Mouse (Mus musculus): Measurements from ENCODE around the gene Ifitm10. TPM values are rescaled to one million over a fixed set of nuclear protein-coding genes. Genes with fewer than 3 reads are reported as not detected.

The Ifitm10 gene
- polyA plus RNA-seq, 1 experiment from 2014 or later: 15.5 TPM

DNA sequence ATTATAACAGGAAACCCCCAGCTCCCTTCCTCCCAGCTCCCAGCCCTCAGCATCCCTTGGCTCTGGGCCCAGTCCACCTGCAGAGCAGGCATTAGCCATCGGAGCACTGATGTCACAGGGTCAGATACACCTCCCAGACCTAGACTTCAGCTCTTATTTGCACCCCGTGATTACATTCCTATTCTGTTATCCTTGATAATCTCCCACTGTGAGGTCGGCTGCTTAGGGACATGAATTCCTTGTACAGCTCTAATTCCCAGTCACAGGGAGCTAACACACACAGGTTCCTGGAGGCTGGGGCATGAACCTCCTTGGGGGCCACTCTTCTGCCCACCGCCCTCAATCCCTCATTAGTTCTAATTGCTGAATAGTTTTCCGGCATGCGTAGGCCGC lies 27.2 kb upstream of the Ifitm10 start:
- WGBS: 50% methylated on average over 7 of the region's 7 CpGs
- Histone ChIP-seq H3K4me2 (replicated peaks; ENCODE audit: low read depth, low read length) (no peak overlapping the region), H3K4me3 (ENCODE audit: low read depth, low read length) (no peak overlapping the region), H3K27me3 (replicated peaks; ENCODE audit: insufficient read depth, low read length) (no peaks in the 10 kb centered on the region), H3K36me3 (ENCODE audit: insufficient read depth, low read length) (no peaks in the 10 kb centered on the region), H3K27ac (ENCODE audit: low read length) (no peak overlapping the region), H3K9me3 (ENCODE audit: low read length) (no peaks in the 10 kb centered on the region), H3K4me1 (ENCODE audit: insufficient read depth, low read depth, low read length) (no peaks in the 10 kb centered on the region), H3K9ac (replicated peaks; ENCODE audit: low read depth) (no peak overlapping the region)
- no peak for TF ChIP-seq CTCF (IDR thresholded peaks at IDR 0.05)
- TF ChIP-seq EP300 (IDR thresholded peaks at IDR 0.05): no peak
- no peak for DNase-seq (ENCODE audit: low spot score)
- no peak for ATAC-seq

DNA sequence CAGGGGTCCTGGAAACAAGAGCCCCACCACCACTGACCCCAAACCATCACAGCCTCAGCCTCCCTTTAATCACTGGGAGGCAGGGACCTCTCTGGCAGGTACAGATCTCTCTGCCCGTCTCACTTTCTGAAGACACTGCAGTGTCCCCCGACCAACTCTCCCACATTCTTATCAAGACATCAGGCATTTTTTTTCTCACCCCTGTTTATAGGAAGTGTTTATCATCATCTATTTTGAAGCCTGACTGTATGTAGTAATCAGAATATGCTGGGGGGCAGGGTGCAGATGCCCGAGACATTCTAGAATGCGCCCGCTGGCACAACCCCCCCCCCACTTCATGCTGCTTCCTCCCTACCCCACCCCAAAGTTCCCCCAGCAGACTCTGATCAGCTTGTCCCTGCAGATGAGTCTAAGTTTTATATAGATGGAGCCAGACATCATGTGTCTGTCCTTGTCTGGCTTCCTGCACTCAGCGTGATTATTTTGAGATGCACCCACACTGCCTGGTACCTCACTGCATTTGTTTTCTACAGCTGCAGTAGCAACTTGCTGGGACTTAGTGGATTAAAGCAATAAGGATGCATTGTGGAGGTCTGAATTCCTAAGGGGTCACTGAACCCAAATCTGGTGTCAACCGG lies 26.7 kb upstream of the Ifitm10 start:
- H3K9ac ChIP-seq (replicated peaks; ENCODE audit: low read depth): no peak overlapping the region
- no peak for TF ChIP-seq EP300 (IDR thresholded peaks at IDR 0.05)
- no peak for TF ChIP-seq CTCF (IDR thresholded peaks at IDR 0.05)
- no peaks in the 10 kb centered on the region for H3K27me3 ChIP-seq (replicated peaks; ENCODE audit: insufficient read depth, low read length)
- no peak overlapping the region for H3K4me2 ChIP-seq (replicated peaks; ENCODE audit: low read depth, low read length)
- no peak for ATAC-seq
- no peaks in the 10 kb centered on the region for H3K4me1 ChIP-seq (ENCODE audit: insufficient read depth, low read depth, low read length)
- 42% methylated on average over 7 of the region's 7 CpGs for WGBS
- no peaks in the 10 kb centered on the region for H3K9me3 ChIP-seq (ENCODE audit: low read length)
- no peak for DNase-seq (ENCODE audit: low spot score)
- H3K36me3 ChIP-seq (ENCODE audit: insufficient read depth, low read length): no peaks in the 10 kb centered on the region
- no peak overlapping the region for H3K4me3 ChIP-seq (ENCODE audit: low read depth, low read length)
- no peak overlapping the region for H3K27ac ChIP-seq (ENCODE audit: low read length)

DNA sequence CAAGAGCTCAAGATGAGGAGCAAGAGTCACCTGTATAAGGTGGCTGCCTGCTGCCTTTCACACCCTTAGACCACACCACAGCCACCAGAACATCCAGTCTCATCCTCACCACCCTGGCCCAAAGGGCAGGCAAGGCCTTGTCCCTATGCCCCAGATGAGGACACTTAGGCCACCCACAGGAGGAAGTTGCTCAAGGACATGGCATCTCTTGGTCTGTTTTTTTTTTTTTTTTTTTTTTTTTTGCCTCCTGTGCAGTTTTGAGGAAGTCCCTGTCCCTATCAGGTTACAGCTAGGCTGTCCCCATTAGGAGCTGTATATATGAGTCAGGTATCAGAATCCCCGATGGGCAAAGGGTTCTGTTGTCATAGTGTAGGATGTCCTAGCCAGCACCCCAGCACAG lies 25.7 kb upstream of the Ifitm10 start:
- Histone ChIP-seq H3K9ac (replicated peaks; ENCODE audit: low read depth) (no peak overlapping the region), H3K27ac (ENCODE audit: low read length) (no peak overlapping the region), H3K4me2 (replicated peaks; ENCODE audit: low read depth, low read length) (no peak overlapping the region), H3K9me3 (ENCODE audit: low read length) (no peaks in the 10 kb centered on the region), H3K27me3 (replicated peaks; ENCODE audit: insufficient read depth, low read length) (no peaks in the 10 kb centered on the region), H3K4me3 (ENCODE audit: low read depth, low read length) (no peak overlapping the region), H3K4me1 (ENCODE audit: insufficient read depth, low read depth, low read length) (no peaks in the 10 kb centered on the region), H3K36me3 (ENCODE audit: insufficient read depth, low read length) (no peaks in the 10 kb centered on the region)
- no peak for TF ChIP-seq EP300 (IDR thresholded peaks at IDR 0.05)
- TF ChIP-seq CTCF (IDR thresholded peaks at IDR 0.05): no peak
- ATAC-seq (peak; percentile 40), DNase-seq (ENCODE audit: low spot score) (peak; percentile 25)
- WGBS: 59% methylated on average over 1 of the region's 1 CpGs

DNA sequence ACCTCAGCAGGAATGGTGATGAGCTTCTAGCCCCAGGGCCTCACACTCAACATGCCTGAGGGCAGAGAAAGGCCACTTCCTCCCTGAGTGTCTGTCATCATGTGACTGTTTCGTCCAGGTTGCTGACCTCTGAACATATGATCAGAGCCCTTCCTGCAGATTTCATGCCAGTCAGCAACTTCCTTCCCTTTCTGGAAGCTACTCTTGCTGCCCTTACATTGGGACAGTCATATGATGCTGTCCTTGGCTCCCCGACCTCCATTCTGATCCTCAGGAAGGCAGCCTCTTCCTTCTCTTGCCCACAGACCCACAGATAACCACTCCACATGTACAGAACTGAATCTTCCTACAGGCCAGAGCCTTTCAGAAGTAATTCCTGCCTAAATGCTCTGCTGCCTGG lies 24.5 kb upstream of the Ifitm10 start:
- Histone ChIP-seq H3K4me2 (replicated peaks; ENCODE audit: low read depth, low read length) (no peak overlapping the region), H3K9me3 (ENCODE audit: low read length) (no peaks in the 10 kb centered on the region), H3K27ac (ENCODE audit: low read length) (no peak overlapping the region), H3K4me1 (ENCODE audit: insufficient read depth, low read depth, low read length) (peaks cover 4% of the 10 kb centered on the region; the same call in 1 of the 2 replicates), H3K27me3 (replicated peaks; ENCODE audit: insufficient read depth, low read length) (no peaks in the 10 kb centered on the region), H3K4me3 (ENCODE audit: low read depth, low read length) (no peak overlapping the region), H3K36me3 (ENCODE audit: insufficient read depth, low read length) (no peaks in the 10 kb centered on the region), H3K9ac (replicated peaks; ENCODE audit: low read depth) (no peak overlapping the region)
- DNase-seq (ENCODE audit: low spot score): peak; percentile 66
- 42% methylated on average over 2 of the region's 2 CpGs for WGBS
- TF ChIP-seq CTCF (IDR thresholded peaks at IDR 0.05) (no peak), EP300 (IDR thresholded peaks at IDR 0.05) (0 out of 2 replicates have a peak, but pooled peaks have one; percentile 19)
- ATAC-seq: peak; percentile 36

DNA sequence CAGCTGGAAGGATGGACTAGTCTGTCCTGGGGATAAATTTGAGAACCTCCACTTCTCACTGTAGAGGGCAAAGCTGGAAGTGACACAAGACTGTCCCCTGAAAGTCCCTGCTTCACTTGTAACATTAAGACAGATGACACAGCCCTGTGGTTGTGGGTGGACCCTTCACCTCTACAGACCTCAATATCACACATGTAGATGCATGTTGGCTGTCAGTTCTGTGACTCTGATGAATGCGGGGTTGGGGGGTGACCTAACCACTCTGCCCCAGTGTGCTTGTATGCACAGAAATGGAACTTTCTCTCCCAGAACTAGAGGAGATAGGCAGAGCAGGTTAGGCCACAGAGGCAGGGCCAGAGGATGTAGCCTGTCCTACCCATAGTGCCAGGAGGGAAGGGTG lies 23.1 kb upstream of the Ifitm10 start:
- Histone ChIP-seq H3K9me3 (ENCODE audit: low read length) (no peaks in the 10 kb centered on the region), H3K4me2 (replicated peaks; ENCODE audit: low read depth, low read length) (no peak overlapping the region), H3K4me3 (ENCODE audit: low read depth, low read length) (no peak overlapping the region), H3K27me3 (replicated peaks; ENCODE audit: insufficient read depth, low read length) (no peaks in the 10 kb centered on the region), H3K4me1 (ENCODE audit: insufficient read depth, low read depth, low read length) (peaks cover 5% of the 10 kb centered on the region; the same call in 1 of the 2 replicates), H3K36me3 (ENCODE audit: insufficient read depth, low read length) (no peaks in the 10 kb centered on the region), H3K27ac (ENCODE audit: low read length) (no peak overlapping the region), H3K9ac (replicated peaks; ENCODE audit: low read depth) (no peak overlapping the region)
- no peak for DNase-seq (ENCODE audit: low spot score)
- 96% methylated on average over 1 of the region's 1 CpGs for WGBS
- TF ChIP-seq CTCF (IDR thresholded peaks at IDR 0.05): no peak
- no peak for ATAC-seq

DNA sequence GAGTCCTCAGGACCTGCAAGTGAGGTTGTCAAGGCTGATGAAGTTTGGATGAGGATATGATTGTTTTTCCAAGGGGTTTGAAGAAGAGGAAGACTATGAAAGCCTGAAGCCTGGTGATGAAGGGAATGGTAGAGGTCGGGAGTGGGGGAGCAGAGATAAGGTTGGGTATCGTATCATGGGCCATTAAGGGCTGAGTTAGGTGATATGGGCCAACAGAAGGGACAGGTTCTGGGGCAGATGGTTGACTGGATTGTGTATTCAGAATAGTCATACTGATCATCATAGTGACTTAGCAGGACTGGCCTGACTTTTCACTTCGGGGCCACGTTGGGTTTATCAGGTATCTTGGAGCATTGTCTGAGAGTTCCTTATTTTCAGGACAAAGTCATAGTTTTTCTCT lies 21.9 kb upstream of the Ifitm10 start:
- H3K4me2 ChIP-seq (replicated peaks; ENCODE audit: low read depth, low read length): no peak overlapping the region
- H3K27me3 ChIP-seq (replicated peaks; ENCODE audit: insufficient read depth, low read length): no peaks in the 10 kb centered on the region
- no peak overlapping the region for H3K27ac ChIP-seq (ENCODE audit: low read length)
- H3K4me3 ChIP-seq (ENCODE audit: low read depth, low read length): no peak overlapping the region
- no peaks in the 10 kb centered on the region for H3K9me3 ChIP-seq (ENCODE audit: low read length)
- H3K36me3 ChIP-seq (ENCODE audit: insufficient read depth, low read length): no peaks in the 10 kb centered on the region
- 79% methylated on average over 4 of the region's 4 CpGs for WGBS
- DNase-seq (ENCODE audit: low spot score) (no peak), ATAC-seq (no peak)
- H3K4me1 ChIP-seq (ENCODE audit: insufficient read depth, low read depth, low read length): peaks cover 5% of the 10 kb centered on the region; the same call in 1 of the 2 replicates
- no peak overlapping the region for H3K9ac ChIP-seq (replicated peaks; ENCODE audit: low read depth)
- no peak for TF ChIP-seq EP300 (IDR thresholded peaks at IDR 0.05)
- no peak for TF ChIP-seq CTCF (IDR thresholded peaks at IDR 0.05)

Measured in lung, postnatal 0 days (tissue).